Mouse (Mus musculus): ENCODE data around the gene Asna1.

GRCm38 (mm10) chr8:84990836-84991235 is 34.2 kb downstream of the Asna1 start:
- TF ChIP-seq FOSL1 (IDR thresholded peaks at IDR 0.05; ENCODE audit: insufficient read depth, low read length, poor library complexity, severe bottlenecking) (no peak), CTCF (IDR thresholded peaks at IDR 0.05; ENCODE audit: control insufficient read depth, insufficient read depth, insufficient read length) (no peak), MAX (IDR thresholded peaks at IDR 0.05) (no peak), MYOD1 (IDR thresholded peaks at IDR 0.05; ENCODE audit: control insufficient read depth, insufficient read length, low read depth) (no peak), MYOG (IDR thresholded peaks at IDR 0.05; ENCODE audit: control insufficient read depth, extremely low read depth, insufficient read length) (no peak)
